Mouse (Mus musculus) MEL (cell line): ENCODE measurements around the gene Tulp4. TPM values are rescaled to one million over a fixed set of nuclear protein-coding genes. Genes with fewer than 3 reads are reported as not detected.

Source experiments
- DNase-seq: peaks from one replicate; pipeline ENCODE4 v3.0.0; 2011; ENCODE audit warnings: low read depth, low spot score
- H3K27ac ChIP-seq: 2 replicates; pipeline ENCODE4 v1.5.1; 2012; ENCODE audit warnings: low read depth, mild to moderate bottlenecking, control low read depth, low read length, moderate library complexity; ENCODE audit not compliant: control insufficient read depth
- H3K27me3 ChIP-seq, 2 experiments: fragments of 150-350 bp in 1 of 2; sonication (generic) in 1 of 2; 2 replicates each; pipeline ENCODE4 v1.6.1; 2012; ENCODE audit warnings: low read length in 2 of 2, mild to moderate bottlenecking in 2 of 2, improper control_type of control experiment in 1 of 2, moderate library complexity in 1 of 2; ENCODE audit not compliant: insufficient read depth in 2 of 2, control insufficient read depth in 1 of 2
- H3K36me3 ChIP-seq, 2 experiments: 2 replicates each; pipeline ENCODE4 v1.6.1; 2012 to 2014; ENCODE audit warnings: low read length in 2 of 2, improper control_type of control experiment in 1 of 2, inconsistent platforms in 1 of 2, mild to moderate bottlenecking in 1 of 2; ENCODE audit not compliant: insufficient read depth in 2 of 2, control insufficient read depth in 1 of 2
- H3K4me1 ChIP-seq, 2 experiments: fragments of 150-350 bp in 1 of 2; sonication (generic) in 1 of 2; 2 replicates each; pipeline ENCODE4 v1.6.1; 2012; ENCODE audit warnings: low read length in 2 of 2, improper control_type of control experiment in 1 of 2, mild to moderate bottlenecking in 1 of 2; ENCODE audit not compliant: insufficient read depth in 2 of 2, control insufficient read depth in 1 of 2
- H3K4me3 ChIP-seq, 2 experiments: fragments of 150-350 bp in 1 of 2; sonication (generic) in 1 of 2; 2 replicates each; pipeline ENCODE4 v1.5.1; 2012; ENCODE audit warnings: low read depth in 2 of 2, low read length in 2 of 2, mild to moderate bottlenecking in 2 of 2, moderate library complexity in 2 of 2, control low read depth in 1 of 2, improper control_type of control experiment in 1 of 2; ENCODE audit not compliant: control insufficient read depth in 1 of 2, insufficient read depth in 1 of 2
- H3K79me2 ChIP-seq: 2 replicates; pipeline ENCODE4 v1.6.1; 2012; ENCODE audit warnings: mild to moderate bottlenecking, low read length, moderate library complexity; ENCODE audit not compliant: control insufficient read depth, poor library complexity, insufficient read depth
- H3K9ac ChIP-seq: 2 replicates; pipeline ENCODE4 v1.6.1; 2012; ENCODE audit warnings: low read depth, mild to moderate bottlenecking, control low read depth, low read length, moderate library complexity; ENCODE audit not compliant: control insufficient read depth, poor library complexity, severe bottlenecking
- H3K9me3 ChIP-seq: fragments of 150-350 bp; sonication (generic); replicated peaks from 2 replicates; pipeline ENCODE4 v1.6.1; 2012; ENCODE audit warnings: mild to moderate bottlenecking, low read length, improper control_type of control experiment, moderate library complexity; ENCODE audit not compliant: insufficient read depth
- BHLHE40 ChIP-seq: IDR thresholded peaks from 2 replicates; pipeline ENCODE4 v1.6.1; 2012; ENCODE audit warnings: low read depth, mild to moderate bottlenecking, inconsistent platforms, low read length, improper control_type of control experiment, borderline replicate concordance
- CHD2 ChIP-seq: IDR thresholded peaks from 2 replicates; pipeline ENCODE4 v1.6.1; 2011; ENCODE audit warnings: low read length, improper control_type of control experiment
- CTCF ChIP-seq, 3 experiments: IDR thresholded peaks in 2 of 3; conservative IDR thresholded peaks in 1 of 3; 2 replicates each; pipeline ENCODE4 v1.5.1; 2011 to 2012; ENCODE audit warnings: low read length in 3 of 3, low read depth in 2 of 3, mild to moderate bottlenecking in 2 of 3, improper control_type of control experiment in 1 of 3, inconsistent platforms in 1 of 3, mixed read lengths in 1 of 3, moderate library complexity in 1 of 3; ENCODE audit not compliant: control insufficient read depth in 1 of 3, insufficient read depth in 1 of 3, poor library complexity in 1 of 3, severe bottlenecking in 1 of 3
- ETS1 ChIP-seq: IDR thresholded peaks from 2 replicates; pipeline ENCODE4 v1.6.1; 2012; ENCODE audit warnings: low read depth, mild to moderate bottlenecking, inconsistent platforms, low read length, improper control_type of control experiment, moderate library complexity
- GABPA ChIP-seq: IDR thresholded peaks from 2 replicates; pipeline ENCODE4 v1.6.1; 2012; ENCODE audit warnings: low read depth, mild to moderate bottlenecking, inconsistent platforms, low read length, improper control_type of control experiment, moderate library complexity
- JUND ChIP-seq: IDR thresholded peaks from 2 replicates; pipeline ENCODE4 v1.6.1; 2011; ENCODE audit warnings: low read depth, mild to moderate bottlenecking, improper control_type of control experiment, low read length
- KAT2A ChIP-seq: conservative IDR thresholded peaks from 2 replicates; pipeline ENCODE4 v1.6.1; 2012; ENCODE audit warnings: low read depth, low read length, improper control_type of control experiment, inconsistent platforms
- MAFK ChIP-seq: IDR thresholded peaks from 2 replicates; pipeline ENCODE4 v1.6.1; 2011; ENCODE audit warnings: low read depth, mild to moderate bottlenecking, low read length, improper control_type of control experiment, borderline replicate concordance
- MAX ChIP-seq: IDR thresholded peaks from 2 replicates; pipeline ENCODE4 v1.6.1; 2011; ENCODE audit warnings: low read length, improper control_type of control experiment
- MEF2A ChIP-seq: IDR thresholded peaks from 2 replicates; pipeline ENCODE4 v1.6.1; 2014; ENCODE audit warnings: low read depth, mild to moderate bottlenecking, inconsistent platforms, low read length, improper control_type of control experiment; ENCODE audit not compliant: poor library complexity, insufficient replicate concordance, severe bottlenecking; ENCODE audit errors: extremely low read depth
- MYB ChIP-seq: IDR thresholded peaks from 2 replicates; pipeline ENCODE4 v1.6.1; 2011; ENCODE audit warnings: mild to moderate bottlenecking, low read depth, low read length, improper control_type of control experiment
- NELFE ChIP-seq: IDR thresholded peaks from 2 replicates; pipeline ENCODE4 v1.6.1; 2011; ENCODE audit warnings: low read depth, low read length, improper control_type of control experiment
- NRF1 ChIP-seq: IDR thresholded peaks from 2 replicates; pipeline ENCODE4 v1.6.1; 2014; ENCODE audit warnings: low read depth, mild to moderate bottlenecking, inconsistent platforms, low read length, improper control_type of control experiment, moderate library complexity; ENCODE audit not compliant: poor library complexity, insufficient read depth, severe bottlenecking
- POLR2A ChIP-seq, 2 experiments: IDR thresholded peaks; 2 replicates each; pipeline ENCODE4 v1.6.1; 2011 to 2012; ENCODE audit warnings: low read length in 2 of 2, mild to moderate bottlenecking in 2 of 2, control low read depth in 1 of 2, improper control_type of control experiment in 1 of 2, low read depth in 1 of 2, moderate library complexity in 1 of 2; ENCODE audit not compliant: control insufficient read depth in 1 of 2, insufficient read depth in 1 of 2, poor library complexity in 1 of 2
- POLR2AphosphoS2 ChIP-seq: IDR thresholded peaks from 2 replicates; pipeline ENCODE4 v1.6.1; 2011; ENCODE audit warnings: low read length, improper control_type of control experiment
- RAD21 ChIP-seq: IDR thresholded peaks from 2 replicates; pipeline ENCODE4 v1.6.1; 2011; ENCODE audit warnings: mild to moderate bottlenecking, low read depth, low read length, improper control_type of control experiment
- SIN3A ChIP-seq: IDR thresholded peaks from 2 replicates; pipeline ENCODE4 v1.6.1; 2012; ENCODE audit warnings: low read length, improper control_type of control experiment, inconsistent platforms
- SMC3 ChIP-seq: IDR thresholded peaks from 2 replicates; pipeline ENCODE4 v1.6.1; 2011; ENCODE audit warnings: low read depth, low read length, improper control_type of control experiment
- TAL1 ChIP-seq: IDR thresholded peaks from 2 replicates; pipeline ENCODE4 v1.6.1; 2012; ENCODE audit warnings: mild to moderate bottlenecking, inconsistent platforms, low read length, moderate library complexity, mixed read lengths
- TBP ChIP-seq: IDR thresholded peaks from 2 replicates; pipeline ENCODE4 v1.8.0; 2011; ENCODE audit warnings: low read depth, low read length, improper control_type of control experiment
- TCF12 ChIP-seq: IDR thresholded peaks from 2 replicates; pipeline ENCODE4 v1.6.1; 2014; ENCODE audit warnings: low read depth, mild to moderate bottlenecking, inconsistent platforms, low read length, improper control_type of control experiment, moderate library complexity
- USF1 ChIP-seq: IDR thresholded peaks from 2 replicates; pipeline ENCODE4 v1.6.1; 2014; ENCODE audit warnings: low read depth, mild to moderate bottlenecking, inconsistent platforms, low read length, improper control_type of control experiment, moderate library complexity
- ZKSCAN1 ChIP-seq: IDR thresholded peaks from 2 replicates; pipeline ENCODE4 v1.6.1; 2012; ENCODE audit warnings: low read depth, mild to moderate bottlenecking, inconsistent platforms, low read length, improper control_type of control experiment, moderate library complexity
- ZMIZ1 ChIP-seq: IDR thresholded peaks from 2 replicates; pipeline ENCODE4 v1.6.1; 2012; ENCODE audit warnings: low read depth, mild to moderate bottlenecking, inconsistent platforms, low read length, improper control_type of control experiment, moderate library complexity
- ZNF384 ChIP-seq: IDR thresholded peaks from 2 replicates; pipeline ENCODE4 v1.6.1; 2012; ENCODE audit warnings: low read depth, mild to moderate bottlenecking, inconsistent platforms, low read length, improper control_type of control experiment
- polyA plus RNA-seq, 2 experiments: library from polyadenylated mRNA; stranded (reverse) in 1 of 2; unstranded in 1 of 2; fragments of >175 nt in 1 of 2; fragments of >200 nt in 1 of 2; gene quantifications; 2 replicates each; pipeline versions ENCODE4 v1.2.1 to v1.2.4; 2012; ENCODE audit warnings: low replicate concordance in 2 of 2, low read depth in 1 of 2; ENCODE audit not compliant: insufficient read length in 2 of 2, insufficient read depth in 1 of 2, missing spikeins in 1 of 2
- total RNA-seq: library from RNA; depleted of rRNA; stranded (reverse); fragments of 300-350 nt; gene quantifications from 2 replicates; pipeline ENCODE4 v1.2.3, GENCODE M21; 2012

The Tulp4 gene
- total and polyA plus RNA-seq, 3 experiments = 7.7 to 59.2 TPM; not detected in 1

- no peak for TF ChIP-seq TCF12
These were observed 96.3 kb downstream of the Tulp4 start (continued) for GRCm38 (mm10) chr17:6202389-6203110.

GRCm38 (mm10) chr17:6203126-6203525 lies 96.9 kb downstream of the Tulp4 start:
- Histone ChIP-seq H3K79me2 (no peaks in the 10 kb centered on the region), H3K4me1 (no peaks in the 10 kb centered on the region), H3K9ac (no peak overlapping the region), H3K36me3 (no peaks in the 10 kb centered on the region), H3K4me3 (no peak overlapping the region), H3K9me3 (no peaks in the 10 kb centered on the region), H3K27ac (no peak overlapping the region), H3K27me3 (no peaks in the 10 kb centered on the region)
- TF ChIP-seq POLR2A (IDR thresholded peaks at IDR 0.05; ENCODE audit: control insufficient read depth in 1 of 2, insufficient read depth in 1 of 2, low read depth in 1 of 2, low read length in 2 of 2, poor library complexity in 1 of 2) (no peak), KAT2A (no peak), RAD21 (no peak), BHLHE40 (no peak), NELFE (no peak), ZNF384 (no peak), GABPA (no peak), MAX (no peak), USF1 (no peak), ZMIZ1 (no peak), NRF1 (no peak), SIN3A (no peak), POLR2AphosphoS2 (no peak), CTCF (IDR thresholded peaks at IDR 0.05 in 2 of 3, conservative IDR thresholded peaks at IDR 0.05 in 1 of 3; ENCODE audit: control insufficient read depth in 1 of 3, insufficient read depth in 1 of 3, low read depth in 2 of 3, low read length in 3 of 3, poor library complexity in 1 of 3, severe bottlenecking in 1 of 3) (no peak)
- DNase-seq = no peak

- no peaks in the 10 kb centered on the region for H3K27me3 ChIP-seq
- no peak overlapping the region for H3K9ac ChIP-seq
- H3K27ac ChIP-seq = no peak overlapping the region
- H3K36me3 ChIP-seq = no peaks in the 10 kb centered on the region
- H3K79me2 ChIP-seq = no peaks in the 10 kb centered on the region
- no peaks in the 10 kb centered on the region for H3K9me3 ChIP-seq
- no peak for DNase-seq
- H3K4me1 ChIP-seq = no peaks in the 10 kb centered on the region
- TF ChIP-seq MEF2A (no peak), SMC3 (no peak), ZKSCAN1 (no peak), TBP (no peak), BHLHE40 (no peak), TCF12 (no peak), MAFK (no peak), CHD2 (no peak), SIN3A (no peak), TAL1 (no peak), MYB (no peak), JUND (no peak), ZNF384 (no peak), ZMIZ1 (no peak), ETS1 (no peak), MAX (no peak), USF1 (no peak)
- no peak overlapping the region for H3K4me3 ChIP-seq
These were observed 97.6 kb downstream of the Tulp4 start for GRCm38 (mm10) chr17:6203795-6204194.
